Mouse (Mus musculus): ENCODE results near the gene Mapk1ip1l. TPM values are rescaled to one million over a fixed set of nuclear protein-coding genes. Genes with fewer than 3 reads are reported as not detected.
"Not testable (repeated sequence)": the region's sequence is repeated elsewhere in the genome, so short reads cannot be mapped to it uniquely, and the experiment has no call there.

Mapk1ip1l gene
- total and polyA plus RNA-seq, 3 experiments: 58.6 to 189 (median 139) TPM

GRCm38 (mm10) chr14:47307669-47308068 lies 9.6 kb downstream of the Mapk1ip1l start:
- Histone ChIP-seq H3K4me1 (ENCODE audit: insufficient read depth, low read depth, low read length) (peaks cover 24% of the 10 kb centered on the region), H3K9me3 (replicated peaks) (no peaks in the 10 kb centered on the region), H3K27me3 (ENCODE audit: insufficient read depth, low read length) (no peaks in the 10 kb centered on the region), H3K4me3 (ENCODE audit: low read depth, low read length) (no peak overlapping the region), H3K36me3 (replicated peaks) (peaks cover 84% of the 10 kb centered on the region)
- ATAC-seq (ENCODE audit: extremely low read depth, insufficient number of reproducible peaks, low FRiP score, poor library complexity, severe bottlenecking): no peak
- no peak for DNase-seq (ENCODE audit: low spot score)
- TF ChIP-seq GATA2 (IDR thresholded peaks at IDR 0.05; ENCODE audit: borderline replicate concordance, low read depth, low read length) (no peak), CTCF (IDR thresholded peaks at IDR 0.05; ENCODE audit: low read depth, low read length) (no peak), GATA1 (IDR thresholded peaks at IDR 0.05; ENCODE audit: borderline replicate concordance, low read length) (no peak), POLR2AphosphoS5 (IDR thresholded peaks at IDR 0.05; ENCODE audit: insufficient replicate concordance, low read depth, low read length) (no peak), TAL1 (conservative IDR thresholded peaks at IDR 0.05; ENCODE audit: low read depth, low read length) (no peak)

- TF ChIP-seq GATA2 (IDR thresholded peaks at IDR 0.05; ENCODE audit: borderline replicate concordance, low read depth, low read length) (no peak), GATA1 (IDR thresholded peaks at IDR 0.05; ENCODE audit: borderline replicate concordance, low read length) (no peak), TAL1 (conservative IDR thresholded peaks at IDR 0.05; ENCODE audit: low read depth, low read length) (no peak), CTCF (IDR thresholded peaks at IDR 0.05; ENCODE audit: low read depth, low read length) (no peak), POLR2AphosphoS5 (IDR thresholded peaks at IDR 0.05; ENCODE audit: insufficient replicate concordance, low read depth, low read length) (no peak)
- Histone ChIP-seq H3K4me1 (ENCODE audit: insufficient read depth, low read depth, low read length) (peaks cover 15% of the 10 kb centered on the region), H3K9me3 (replicated peaks) (no peaks in the 10 kb centered on the region), H3K36me3 (replicated peaks) (peaks cover 86% of the 10 kb centered on the region), H3K4me3 (ENCODE audit: low read depth, low read length) (no peak overlapping the region), H3K27me3 (ENCODE audit: insufficient read depth, low read length) (no peaks in the 10 kb centered on the region)
- no peak for DNase-seq (ENCODE audit: low spot score)
- ATAC-seq (ENCODE audit: extremely low read depth, insufficient number of reproducible peaks, low FRiP score, poor library complexity, severe bottlenecking): no peak
These were observed 11.0 kb downstream of the Mapk1ip1l start for GRCm38 (mm10) chr14:47309061-47309460.

DNA sequence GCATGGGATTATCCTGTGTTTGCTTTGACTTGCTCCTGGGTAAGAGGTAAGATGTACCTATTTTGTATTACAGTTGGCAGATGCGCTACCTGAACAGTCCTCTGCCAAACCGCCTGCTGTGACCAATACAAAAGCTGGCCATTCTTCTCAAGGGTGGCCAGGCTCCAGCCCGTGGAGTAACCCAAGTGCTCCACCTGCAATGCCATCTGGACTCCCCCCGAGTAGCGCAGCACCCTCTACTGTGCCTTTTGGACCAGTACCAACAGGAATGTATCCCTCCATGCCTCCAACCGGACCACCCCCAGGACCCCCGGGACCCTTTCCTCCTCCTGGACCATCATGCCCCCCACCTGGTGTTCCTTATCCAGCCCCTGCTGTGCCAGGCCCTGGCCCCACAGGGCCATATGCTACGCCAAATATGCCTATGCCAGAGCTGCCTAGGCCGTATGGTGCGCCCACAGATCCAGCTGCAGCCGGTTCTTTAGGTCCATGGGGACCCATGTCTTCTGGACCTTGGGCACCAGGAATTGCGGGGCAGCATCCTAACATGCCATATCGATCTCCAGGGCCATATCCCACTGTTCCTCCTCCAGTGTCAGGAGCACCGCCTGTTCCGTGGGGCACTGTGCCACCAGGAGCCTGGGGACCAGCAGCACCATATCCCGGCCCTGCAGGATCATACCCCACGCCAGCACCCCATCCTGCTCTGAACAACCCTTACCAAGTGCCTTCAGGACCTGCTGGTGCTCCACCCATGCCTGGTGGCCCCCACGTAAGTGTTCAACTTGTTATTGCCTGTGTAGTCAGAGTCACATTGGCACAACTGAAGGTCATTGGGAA lies 12.5 kb downstream of the Mapk1ip1l start:
- no peak for TF ChIP-seq POLR2AphosphoS5 (IDR thresholded peaks at IDR 0.05; ENCODE audit: insufficient replicate concordance, low read depth, low read length)
- TF ChIP-seq CTCF (IDR thresholded peaks at IDR 0.05; ENCODE audit: low read depth, low read length): no peak
- no peak for TF ChIP-seq GATA2 (IDR thresholded peaks at IDR 0.05; ENCODE audit: borderline replicate concordance, low read depth, low read length)
- TF ChIP-seq GATA1 (IDR thresholded peaks at IDR 0.05; ENCODE audit: borderline replicate concordance, low read length): no peak
- no peak for TF ChIP-seq TAL1 (conservative IDR thresholded peaks at IDR 0.05; ENCODE audit: low read depth, low read length)
- H3K4me1 ChIP-seq (ENCODE audit: insufficient read depth, low read depth, low read length): peaks cover 5% of the 10 kb centered on the region
- no peak for ATAC-seq (ENCODE audit: extremely low read depth, insufficient number of reproducible peaks, low FRiP score, poor library complexity, severe bottlenecking)
- no peaks in the 10 kb centered on the region for H3K9me3 ChIP-seq (replicated peaks)
- no peak for DNase-seq (ENCODE audit: low spot score)
- peaks cover 88% of the 10 kb centered on the region for H3K36me3 ChIP-seq (replicated peaks)
- H3K27me3 ChIP-seq (ENCODE audit: insufficient read depth, low read length): no peaks in the 10 kb centered on the region
- H3K4me3 ChIP-seq (ENCODE audit: low read depth, low read length): no peak overlapping the region

DNA sequence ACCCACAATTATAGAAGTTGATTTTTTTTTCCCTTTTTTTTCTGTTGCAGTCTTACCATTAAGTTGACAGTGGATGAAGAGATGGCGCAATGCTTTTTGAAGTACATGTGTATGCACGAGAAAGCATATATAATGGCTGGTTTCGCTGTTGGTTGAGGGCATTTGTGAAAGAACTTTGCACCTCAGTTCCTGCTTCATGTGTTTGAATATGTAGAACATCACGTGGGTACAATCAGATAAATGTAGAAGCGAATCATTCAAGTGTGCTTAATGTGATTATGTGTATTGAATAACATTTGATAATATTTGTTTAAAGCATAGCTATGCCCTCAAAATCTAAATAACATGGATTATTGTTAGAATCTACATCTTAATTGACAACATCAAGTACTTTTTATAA lies 21.3 kb downstream of the Mapk1ip1l start:
- no peak for DNase-seq (ENCODE audit: low spot score)
- no peaks in the 10 kb centered on the region for H3K9me3 ChIP-seq (replicated peaks)
- TF ChIP-seq POLR2AphosphoS5 (IDR thresholded peaks at IDR 0.05; ENCODE audit: insufficient replicate concordance, low read depth, low read length) (no peak), TAL1 (conservative IDR thresholded peaks at IDR 0.05; ENCODE audit: low read depth, low read length) (no peak), GATA2 (IDR thresholded peaks at IDR 0.05; ENCODE audit: borderline replicate concordance, low read depth, low read length) (no peak), GATA1 (IDR thresholded peaks at IDR 0.05; ENCODE audit: borderline replicate concordance, low read length) (no peak), CTCF (IDR thresholded peaks at IDR 0.05; ENCODE audit: low read depth, low read length) (no peak)
- H3K4me3 ChIP-seq (ENCODE audit: low read depth, low read length): no peak overlapping the region
- H3K36me3 ChIP-seq (replicated peaks): peaks cover 64% of the 10 kb centered on the region
- no peak for ATAC-seq (ENCODE audit: extremely low read depth, insufficient number of reproducible peaks, low FRiP score, poor library complexity, severe bottlenecking)
- peaks cover 16% of the 10 kb centered on the region for H3K4me1 ChIP-seq (ENCODE audit: insufficient read depth, low read depth, low read length)
- no peaks in the 10 kb centered on the region for H3K27me3 ChIP-seq (ENCODE audit: insufficient read depth, low read length)

DNA sequence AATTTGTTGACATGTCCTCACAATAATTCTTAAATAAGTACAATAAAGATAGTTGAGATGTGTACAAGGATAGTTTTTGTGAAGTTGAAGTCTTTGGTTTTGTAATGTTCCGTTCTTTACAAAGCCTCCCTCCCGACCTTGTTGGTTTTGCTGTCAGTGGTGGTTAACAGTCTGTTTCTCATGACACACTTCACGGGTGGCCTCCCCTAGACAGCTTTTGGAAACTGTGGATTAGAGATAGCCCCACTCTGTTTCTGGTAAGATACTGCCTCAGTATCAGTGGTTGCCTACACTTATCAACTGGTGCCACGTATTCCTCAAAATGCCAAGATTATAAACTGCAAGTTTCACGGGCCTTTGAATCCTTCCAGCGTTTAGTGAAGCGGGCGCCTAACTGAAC lies 23.5 kb downstream of the Mapk1ip1l start:
- Histone ChIP-seq H3K4me1 (ENCODE audit: insufficient read depth, low read depth, low read length) (peaks cover 16% of the 10 kb centered on the region), H3K36me3 (replicated peaks) (peaks cover 66% of the 10 kb centered on the region)
- H3K4me3 ChIP-seq (ENCODE audit: low read depth, low read length); ATAC-seq (ENCODE audit: extremely low read depth, insufficient number of reproducible peaks, low FRiP score, poor library complexity, severe bottlenecking); H3K9me3 ChIP-seq (replicated peaks); H3K27me3 ChIP-seq (ENCODE audit: insufficient read depth, low read length); DNase-seq (ENCODE audit: low spot score): not testable (repeated sequence)

- H3K4me3 ChIP-seq (ENCODE audit: low read depth, low read length): no peak overlapping the region
- DNase-seq (ENCODE audit: low spot score): no peak
- ATAC-seq (ENCODE audit: extremely low read depth, insufficient number of reproducible peaks, low FRiP score, poor library complexity, severe bottlenecking): no peak
- TF ChIP-seq TAL1 (conservative IDR thresholded peaks at IDR 0.05; ENCODE audit: low read depth, low read length) (no peak), GATA2 (IDR thresholded peaks at IDR 0.05; ENCODE audit: borderline replicate concordance, low read depth, low read length) (no peak), GATA1 (IDR thresholded peaks at IDR 0.05; ENCODE audit: borderline replicate concordance, low read length) (no peak), CTCF (IDR thresholded peaks at IDR 0.05; ENCODE audit: low read depth, low read length) (no peak), POLR2AphosphoS5 (IDR thresholded peaks at IDR 0.05; ENCODE audit: insufficient replicate concordance, low read depth, low read length) (no peak)
- H3K4me1 ChIP-seq (ENCODE audit: insufficient read depth, low read depth, low read length): peaks cover 4% of the 10 kb centered on the region
- no peaks in the 10 kb centered on the region for H3K27me3 ChIP-seq (ENCODE audit: insufficient read depth, low read length)
- H3K9me3 ChIP-seq (replicated peaks): no peaks in the 10 kb centered on the region
- H3K36me3 ChIP-seq (replicated peaks): peaks cover 36% of the 10 kb centered on the region
These were observed 28.1 kb downstream of the Mapk1ip1l start for GRCm38 (mm10) chr14:47325965-47326761.
